Mouse (Mus musculus) right cerebral cortex, postnatal 4 days (tissue): ENCODE results near the gene Macf1.

Experiments
- DNase-seq: peaks from one replicate; pipeline ENCODE4 v3.0.0-alpha.2; 2022

The Macf1 gene

DNA sequence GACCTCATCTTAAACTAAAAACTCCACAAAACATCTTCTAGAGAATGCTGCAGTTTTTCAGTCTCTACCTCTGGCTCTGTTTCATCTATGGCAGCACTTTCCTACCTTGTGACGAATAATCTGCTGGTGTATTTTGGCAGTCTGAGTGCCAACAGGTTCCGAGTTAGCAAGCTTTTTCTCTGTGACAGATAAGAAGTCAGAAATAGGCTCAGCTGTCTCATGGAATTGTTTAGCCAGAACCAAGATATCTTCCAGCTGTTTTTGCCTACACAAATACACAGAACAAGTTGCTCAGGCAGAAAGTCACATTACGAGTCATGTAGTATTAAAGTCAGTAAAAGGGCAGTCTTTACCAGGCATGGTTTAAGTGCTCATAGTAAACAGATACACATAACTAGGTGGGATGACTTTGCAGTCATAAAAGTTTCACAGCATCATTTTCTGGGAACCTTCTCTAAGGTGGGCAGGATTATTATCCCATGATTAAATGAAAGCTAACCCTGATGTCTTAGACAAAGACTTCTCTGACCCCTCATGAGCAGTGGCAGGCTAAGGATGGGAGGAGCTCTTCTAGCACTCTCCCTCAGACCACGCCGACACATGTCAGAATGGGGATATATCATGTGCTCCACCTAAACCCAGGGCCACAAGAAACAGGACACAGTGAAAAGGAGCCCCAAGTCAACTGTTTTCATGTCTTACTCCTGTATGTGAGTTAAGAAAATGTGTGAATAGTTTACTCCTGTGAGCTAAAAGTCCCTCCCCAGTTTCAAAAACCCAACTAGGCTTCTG, 286.3 kb downstream of the Macf1 start:
- no peak for DNase-seq

- no peak for DNase-seq
Observed at GRCm38 (mm10) chr4:123397049-123397448, 287.1 kb downstream of the Macf1 start.

- DNase-seq = no peak
Observed at GRCm38 (mm10) chr4:123395435-123396000, 288.6 kb downstream of the Macf1 start.

- no peak for DNase-seq
Observed at GRCm38 (mm10) chr4:123394878-123395277, 289.3 kb downstream of the Macf1 start.

GRCm38 (mm10) chr4:123394269-123394668, 289.9 kb downstream of the Macf1 start:
- DNase-seq = no peak

DNA sequence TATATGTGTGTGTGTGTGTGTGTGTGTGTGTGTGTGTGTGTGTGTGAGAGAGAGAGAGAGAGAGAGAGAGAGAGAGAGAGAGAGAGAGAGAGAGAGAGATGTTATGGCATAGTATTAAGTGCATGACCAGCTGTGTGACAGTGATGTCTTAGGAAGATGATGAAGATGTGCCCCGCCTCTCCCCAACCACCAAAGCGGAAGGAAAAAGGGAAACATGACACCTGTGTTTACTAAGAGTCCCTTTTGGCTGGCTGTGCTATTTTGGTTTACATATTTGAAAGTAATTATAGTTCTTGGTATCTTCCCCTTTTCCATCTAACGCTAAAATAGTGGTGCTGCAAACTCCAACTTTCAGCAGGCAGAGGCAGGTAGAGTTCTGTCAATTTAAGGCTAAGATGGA, 291.2 kb downstream of the Macf1 start:
- no peak for DNase-seq

GRCm38 (mm10) chr4:123392187-123392586, 292.0 kb downstream of the Macf1 start:
- DNase-seq = peak; percentile 23

- no peak for DNase-seq
Observed at GRCm38 (mm10) chr4:123385028-123385427, 299.1 kb downstream of the Macf1 start.

- DNase-seq = no peak
Observed at GRCm38 (mm10) chr4:123383173-123383572, 301.0 kb downstream of the Macf1 start.

DNA sequence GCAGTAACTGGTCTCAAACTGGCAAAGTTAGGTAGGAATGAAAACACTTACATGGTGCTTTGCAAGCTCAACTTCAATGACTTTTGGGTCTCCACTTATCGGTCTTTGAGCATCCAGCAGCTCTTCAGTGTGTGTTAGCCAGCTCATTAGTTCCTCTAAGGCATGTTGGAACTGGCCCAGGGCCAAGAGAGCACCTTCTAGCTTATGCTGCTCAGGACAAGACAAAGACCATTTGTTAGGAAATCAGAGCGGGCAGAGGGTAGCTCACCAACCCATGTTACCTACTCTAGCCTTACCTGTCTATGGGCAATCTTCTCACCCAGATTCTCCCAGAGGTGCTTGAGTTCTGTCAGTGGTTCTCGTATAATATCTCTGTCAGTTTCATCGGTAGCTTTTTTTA, 302.1 kb downstream of the Macf1 start:
- DNase-seq = no peak

DNA sequence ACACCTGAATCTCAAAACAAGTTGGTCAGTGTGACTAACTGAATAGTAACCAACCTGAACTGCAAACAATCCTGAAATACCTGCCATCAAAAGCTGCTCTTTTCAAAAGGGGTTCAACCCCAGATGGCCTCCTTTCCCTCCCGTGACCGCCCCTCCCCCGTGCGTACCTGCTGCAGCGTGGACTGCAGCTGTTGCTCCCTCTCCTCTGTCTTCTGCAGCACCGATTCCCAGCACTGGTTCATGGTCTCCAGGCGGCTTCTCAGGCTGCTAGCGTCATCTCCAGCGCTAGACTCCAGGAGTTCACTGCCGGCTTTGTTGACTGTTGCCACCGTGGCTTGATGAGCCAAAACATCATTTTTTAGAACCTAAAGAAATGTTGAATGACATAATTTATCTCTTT, 302.6 kb downstream of the Macf1 start:
- no peak for DNase-seq

GRCm38 (mm10) chr4:123376031-123376430, 308.1 kb downstream of the Macf1 start:
- DNase-seq = no peak

- DNase-seq = no peak
Observed at GRCm38 (mm10) chr4:123374316-123375008, 309.7 kb downstream of the Macf1 start.

- DNase-seq = no peak
Observed at GRCm38 (mm10) chr4:123363555-123363954, 320.6 kb downstream of the Macf1 start.

- DNase-seq = no peak
Observed at GRCm38 (mm10) chr4:123360771-123361170, 323.4 kb downstream of the Macf1 start.

GRCm38 (mm10) chr4:123358613-123359012, 325.5 kb downstream of the Macf1 start:
- no peak for DNase-seq

- no peak for DNase-seq
Observed at GRCm38 (mm10) chr4:123355941-123356340, 328.2 kb downstream of the Macf1 start.

DNA sequence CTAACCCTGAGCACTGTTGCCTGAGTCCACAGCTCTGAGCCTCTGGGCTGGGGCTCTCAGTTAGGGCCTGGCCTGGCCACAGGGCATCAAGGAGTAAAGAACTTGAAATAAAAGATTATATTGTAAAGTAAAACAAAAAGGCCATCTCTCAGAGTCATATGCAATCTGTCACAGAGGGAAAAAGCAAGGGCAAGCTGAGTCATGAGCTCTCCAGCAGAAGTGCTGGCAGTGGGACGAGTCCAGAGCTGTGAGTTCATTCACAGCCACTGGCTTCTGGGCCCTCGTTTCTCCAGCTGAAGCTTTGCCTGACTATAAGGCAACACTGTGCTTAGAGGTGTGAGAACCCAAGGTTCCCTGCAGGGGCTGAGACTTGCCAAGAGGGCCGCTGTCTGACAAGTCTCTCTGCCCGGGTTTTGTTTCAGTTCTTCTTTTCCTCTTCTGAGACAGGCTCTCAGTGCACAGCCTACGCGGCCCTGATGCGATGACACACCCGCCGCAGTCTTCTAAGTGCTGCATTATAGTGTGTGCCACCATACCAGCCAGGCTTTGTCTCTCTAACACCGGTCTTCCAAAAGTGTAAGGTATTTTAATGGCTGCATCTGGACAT, 330.8 kb downstream of the Macf1 start:
- DNase-seq = no peak

DNA sequence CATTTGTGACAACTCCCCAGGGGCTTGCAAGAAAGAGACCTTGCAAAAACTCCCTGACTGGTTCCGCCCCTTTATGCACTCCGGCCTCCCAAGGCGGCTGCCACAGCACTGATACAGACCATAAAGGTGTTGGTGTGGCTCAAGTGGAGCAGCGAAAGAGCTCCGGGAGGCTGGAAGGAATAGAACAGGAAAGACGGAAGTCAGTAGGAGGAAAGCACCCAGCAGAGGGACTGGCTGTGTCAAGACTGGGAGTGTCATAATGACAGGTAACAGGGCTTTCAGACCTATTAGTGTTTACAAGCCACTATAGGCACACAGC, 340.7 kb downstream of the Macf1 start:
- DNase-seq = no peak

- peak; percentile 66 for DNase-seq
Observed at GRCm38 (mm10) chr4:123342642-123343470, 341.3 kb downstream of the Macf1 start, which contains the start of gene Bmp8a. Bmp8a (minus strand) TSS chr4:123343252.

- DNase-seq = no peak
Observed at GRCm38 (mm10) chr4:123342091-123342641, 342.0 kb downstream of the Macf1 start.

GRCm38 (mm10) chr4:123340232-123340631, 343.9 kb downstream of the Macf1 start:
- DNase-seq = no peak
